Mouse (Mus musculus) testis, adult 2 months (tissue): ENCODE data around the gene Foxp1. TPM values are rescaled to one million over a fixed set of nuclear protein-coding genes. Genes with fewer than 3 reads are reported as not detected.

Experiments used
- H3K27ac ChIP-seq: fragments of 200-500 bp; 2 replicates; pipeline ENCODE4 v1.5.1; 2012; ENCODE audit warnings: low read depth, low read length; ENCODE audit not compliant: control insufficient read depth, insufficient read depth
- H3K27me3 ChIP-seq: fragments of 200-500 bp; 2 replicates; pipeline ENCODE4 v1.6.1; 2012; ENCODE audit warnings: mild to moderate bottlenecking, low read length, moderate library complexity; ENCODE audit not compliant: control insufficient read depth, insufficient read depth
- H3K36me3 ChIP-seq: fragments of 200-500 bp; 2 replicates; pipeline ENCODE4 v1.6.1; 2012; ENCODE audit warnings: mild to moderate bottlenecking, low read length; ENCODE audit not compliant: control insufficient read depth, insufficient read depth
- H3K4me1 ChIP-seq: fragments of 200-500 bp; 2 replicates; pipeline ENCODE4 v1.6.1; 2012; ENCODE audit warnings: low read length; ENCODE audit not compliant: control insufficient read depth, insufficient read depth
- H3K4me3 ChIP-seq: fragments of 200-500 bp; 2 replicates; pipeline ENCODE4 v1.5.1; 2012; ENCODE audit warnings: low read depth, mild to moderate bottlenecking, low read length, moderate library complexity, mixed read lengths; ENCODE audit not compliant: control insufficient read depth
- CTCF ChIP-seq: fragments of 200-500 bp; IDR thresholded peaks from 2 replicates; pipeline ENCODE4 v1.5.1; 2012; ENCODE audit warnings: low read depth, mild to moderate bottlenecking, inconsistent platforms, low read length, moderate library complexity; ENCODE audit not compliant: control insufficient read depth, insufficient read depth, insufficient replicate concordance
- POLR2A ChIP-seq: fragments of 200-500 bp; IDR thresholded peaks from 2 replicates; pipeline ENCODE4 v1.6.1; 2012; ENCODE audit warnings: low read depth, mild to moderate bottlenecking, inconsistent platforms, low read length, moderate library complexity; ENCODE audit not compliant: control insufficient read depth
- polyA plus RNA-seq: library from polyadenylated mRNA; depleted of rRNA; stranded (reverse); fragments of >200 nt; gene quantifications from 2 replicates; pipeline ENCODE4 v1.2.3, GENCODE M21; 2012

Foxp1 gene
- polyA plus RNA-seq, 1 experiment = 34.8 TPM

- H3K27ac ChIP-seq = no peak overlapping the region
- H3K4me1 ChIP-seq = 0 out of 2 replicates have a peak, but pooled peaks cover 2% of the 10 kb centered on the region
- H3K36me3 ChIP-seq = no peaks in the 10 kb centered on the region
- no peak overlapping the region for H3K4me3 ChIP-seq
- no peaks in the 10 kb centered on the region for H3K27me3 ChIP-seq
- TF ChIP-seq CTCF = no peak
Observed at GRCm38 (mm10) chr6:99130758-99131410, 391.6 kb downstream of the Foxp1 start.

- Histone ChIP-seq H3K27me3 (no peaks in the 10 kb centered on the region), H3K27ac (no peak overlapping the region), H3K4me3 (no peak overlapping the region), H3K36me3 (no peaks in the 10 kb centered on the region), H3K4me1 (0 out of 2 replicates have a peak, but pooled peaks cover 2% of the 10 kb centered on the region)
- no peak for TF ChIP-seq CTCF
- TF ChIP-seq POLR2A = no peak
Observed at GRCm38 (mm10) chr6:99126717-99127116, 395.8 kb downstream of the Foxp1 start.

GRCm38 (mm10) chr6:99120776-99121766, 401.4 kb downstream of the Foxp1 start:
- Histone ChIP-seq H3K4me3 (no peak overlapping the region), H3K36me3 (no peaks in the 10 kb centered on the region), H3K27ac (no peak overlapping the region), H3K27me3 (no peaks in the 10 kb centered on the region), H3K4me1 (no peaks in the 10 kb centered on the region)
- TF ChIP-seq CTCF (no peak), POLR2A (no peak)

GRCm38 (mm10) chr6:99118534-99118933, 404.0 kb downstream of the Foxp1 start:
- no peak overlapping the region for H3K27ac ChIP-seq
- TF ChIP-seq POLR2A (no peak), CTCF (no peak)
- no peaks in the 10 kb centered on the region for H3K36me3 ChIP-seq

GRCm38 (mm10) chr6:99117411-99117810, 405.1 kb downstream of the Foxp1 start:
- Histone ChIP-seq H3K27me3 (no peaks in the 10 kb centered on the region), H3K4me3 (no peak overlapping the region), H3K27ac (no peak overlapping the region), H3K36me3 (no peaks in the 10 kb centered on the region), H3K4me1 (no peaks in the 10 kb centered on the region)
- TF ChIP-seq POLR2A (no peak), CTCF (no peak)

More at GRCm38 (mm10) chr6:99118534-99118933, 404.0 kb downstream of the Foxp1 start:
- no peaks in the 10 kb centered on the region for H3K27me3 ChIP-seq
- no peak overlapping the region for H3K4me3 ChIP-seq
- H3K4me1 ChIP-seq = no peaks in the 10 kb centered on the region

GRCm38 (mm10) chr6:99111856-99112255, 410.7 kb downstream of the Foxp1 start:
- H3K36me3 ChIP-seq = no peaks in the 10 kb centered on the region
- no peaks in the 10 kb centered on the region for H3K27me3 ChIP-seq
- H3K4me3 ChIP-seq = no peak overlapping the region
- TF ChIP-seq CTCF (no peak), POLR2A (no peak)
- no peak overlapping the region for H3K27ac ChIP-seq
- H3K4me1 ChIP-seq = no peaks in the 10 kb centered on the region

GRCm38 (mm10) chr6:99108417-99108816, 414.1 kb downstream of the Foxp1 start:
- no peak for TF ChIP-seq POLR2A
- Histone ChIP-seq H3K4me1 (no peaks in the 10 kb centered on the region), H3K36me3 (no peaks in the 10 kb centered on the region), H3K4me3 (no peak overlapping the region), H3K27ac (no peak overlapping the region), H3K27me3 (no peaks in the 10 kb centered on the region)
